Mouse (Mus musculus): ENCODE results near the gene Abhd14a. TPM values are rescaled to one million over a fixed set of nuclear protein-coding genes. Genes with fewer than 3 reads are reported as not detected.

The Abhd14a gene
- polyA plus RNA-seq, 1 experiment from 2014 or later: 40.5 TPM

- Histone ChIP-seq H3K27ac (no peak overlapping the region), H3K27me3 (no peaks in the 10 kb centered on the region; the same call in 1 of the 2 replicates), H3K9me3 (replicated peaks) (no peaks in the 10 kb centered on the region), H3K4me3 (no peak overlapping the region), H3K4me2 (no peak overlapping the region), H3K36me3 (ENCODE audit: poor library complexity, severe bottlenecking) (peaks cover 18% of the 10 kb centered on the region), H3K9ac (no peak overlapping the region), H3K4me1 (peaks cover 28% of the 10 kb centered on the region)
- no peak for ATAC-seq
- 92% methylated on average over 7 of the region's 7 CpGs for whole genome bisulfite sequencing
Measured at GRCm38 (mm10) chr9:106467746-106468145, 20.3 kb upstream of the Abhd14a start.

DNA sequence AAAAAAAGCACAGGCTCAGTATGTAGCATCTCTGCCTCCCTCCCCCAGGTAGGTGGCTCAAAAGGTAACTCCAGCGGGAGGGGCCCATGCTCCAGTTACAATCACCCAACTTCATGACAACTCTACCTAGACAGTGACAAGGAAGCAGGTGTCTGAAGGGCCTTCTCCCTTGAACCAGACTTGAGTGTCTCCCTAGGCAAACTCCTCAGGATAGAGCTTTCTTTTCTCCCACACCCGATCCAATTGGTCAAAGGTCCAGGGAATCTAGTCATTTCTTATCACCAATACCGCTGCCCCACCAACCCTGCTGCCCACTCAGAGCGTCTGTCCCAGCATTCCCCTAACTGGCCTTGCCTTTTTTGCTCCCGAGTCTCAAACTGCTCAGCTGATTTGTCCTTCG, 19.2 kb upstream of the Abhd14a start:
- 88% methylated on average over 6 of the region's 6 CpGs for WGBS
- ATAC-seq: no peak

GRCm38 (mm10) chr9:106465571-106466200, 18.2 kb upstream of the Abhd14a start, which contains the start of gene Gpr62:
Gene Gpr62, minus strand, starts transcription at chr9:106465938.
- Histone ChIP-seq H3K4me2 (peak within 1 kb of the TSS; percentile 95), H3K27ac (peak within 1 kb of the TSS; percentile 70), H3K4me3 (peak within 1 kb of the TSS; percentile 50), H3K9me3 (replicated peaks) (no peaks in the 10 kb centered on the region), H3K4me1 (peaks cover 28% of the 10 kb centered on the region), H3K9ac (peak within 1 kb of the TSS; percentile 79), H3K36me3 (ENCODE audit: poor library complexity, severe bottlenecking) (peaks cover 39% of the 10 kb centered on the region), H3K27me3 (no peaks in the 10 kb centered on the region; the same call in 1 of the 2 replicates)
- 26% methylated on average over 26 of the region's 26 CpGs for WGBS
- ATAC-seq: peak; percentile 64

More for the DNA sequence above, 19.2 kb upstream of the Abhd14a start:
- H3K27me3 ChIP-seq: no peaks in the 10 kb centered on the region; the same call in 1 of the 2 replicates
- H3K4me3 ChIP-seq: no peak overlapping the region
- no peak overlapping the region for H3K9ac ChIP-seq
- H3K9me3 ChIP-seq (replicated peaks): no peaks in the 10 kb centered on the region
- H3K36me3 ChIP-seq (ENCODE audit: poor library complexity, severe bottlenecking): peaks cover 28% of the 10 kb centered on the region
- no peak overlapping the region for H3K4me2 ChIP-seq
- H3K27ac ChIP-seq: no peak overlapping the region
- peaks cover 26% of the 10 kb centered on the region for H3K4me1 ChIP-seq

DNA sequence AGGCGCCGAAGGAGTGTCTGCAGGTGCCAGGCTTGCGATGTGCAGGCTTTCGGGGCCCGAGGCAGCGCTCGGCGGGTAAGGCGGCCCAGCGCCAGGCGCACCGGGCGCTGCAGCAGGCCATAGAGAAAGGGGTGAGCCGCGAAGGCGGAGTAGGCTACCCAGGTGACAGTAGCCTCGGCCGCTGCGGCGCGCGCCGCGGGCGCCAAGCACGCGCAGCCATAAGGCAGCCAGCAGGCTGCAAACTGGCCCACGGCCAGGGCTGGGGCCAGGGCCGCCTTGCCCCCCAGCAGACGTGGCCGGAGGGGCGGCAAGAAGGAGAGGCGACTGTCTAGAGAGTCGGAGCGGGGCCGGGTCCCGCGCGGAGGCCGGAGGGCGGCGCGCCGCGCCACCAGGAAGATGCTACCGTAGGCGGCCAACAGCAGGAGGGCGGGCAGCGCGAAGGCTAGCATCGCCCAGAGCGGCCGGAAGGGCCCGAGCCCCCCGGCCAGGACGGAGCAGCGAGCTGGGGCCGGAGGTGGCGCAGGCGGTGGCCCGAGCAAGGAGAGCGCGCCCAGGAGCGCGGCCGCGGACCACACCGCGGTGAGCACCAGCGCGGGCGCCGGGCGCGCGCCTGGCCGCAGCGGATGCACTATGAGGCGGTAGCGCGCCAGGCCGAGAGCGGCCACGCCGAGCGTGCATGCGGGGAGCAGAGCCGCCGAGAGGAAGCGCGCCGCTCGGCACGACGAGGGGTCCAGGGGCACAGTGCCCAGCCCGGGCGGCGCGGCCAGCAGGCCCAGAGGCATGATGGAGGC, 17.5 kb upstream of the Abhd14a start:
- peaks cover 36% of the 10 kb centered on the region for H3K4me1 ChIP-seq
- peaks cover 46% of the 10 kb centered on the region for H3K36me3 ChIP-seq (ENCODE audit: poor library complexity, severe bottlenecking)
- no peaks in the 10 kb centered on the region for H3K9me3 ChIP-seq (replicated peaks)
- peak overlapping the region; percentile 70 for H3K27ac ChIP-seq
- 2% methylated on average over 99 of the region's 99 CpGs for WGBS
- H3K9ac ChIP-seq: peak overlapping the region; percentile 79
- peak overlapping the region; percentile 95 for H3K4me2 ChIP-seq
- H3K27me3 ChIP-seq: no peaks in the 10 kb centered on the region; the same call in 1 of the 2 replicates
- peak overlapping the region; percentile 50 for H3K4me3 ChIP-seq
- ATAC-seq: peak; percentile 81

DNA sequence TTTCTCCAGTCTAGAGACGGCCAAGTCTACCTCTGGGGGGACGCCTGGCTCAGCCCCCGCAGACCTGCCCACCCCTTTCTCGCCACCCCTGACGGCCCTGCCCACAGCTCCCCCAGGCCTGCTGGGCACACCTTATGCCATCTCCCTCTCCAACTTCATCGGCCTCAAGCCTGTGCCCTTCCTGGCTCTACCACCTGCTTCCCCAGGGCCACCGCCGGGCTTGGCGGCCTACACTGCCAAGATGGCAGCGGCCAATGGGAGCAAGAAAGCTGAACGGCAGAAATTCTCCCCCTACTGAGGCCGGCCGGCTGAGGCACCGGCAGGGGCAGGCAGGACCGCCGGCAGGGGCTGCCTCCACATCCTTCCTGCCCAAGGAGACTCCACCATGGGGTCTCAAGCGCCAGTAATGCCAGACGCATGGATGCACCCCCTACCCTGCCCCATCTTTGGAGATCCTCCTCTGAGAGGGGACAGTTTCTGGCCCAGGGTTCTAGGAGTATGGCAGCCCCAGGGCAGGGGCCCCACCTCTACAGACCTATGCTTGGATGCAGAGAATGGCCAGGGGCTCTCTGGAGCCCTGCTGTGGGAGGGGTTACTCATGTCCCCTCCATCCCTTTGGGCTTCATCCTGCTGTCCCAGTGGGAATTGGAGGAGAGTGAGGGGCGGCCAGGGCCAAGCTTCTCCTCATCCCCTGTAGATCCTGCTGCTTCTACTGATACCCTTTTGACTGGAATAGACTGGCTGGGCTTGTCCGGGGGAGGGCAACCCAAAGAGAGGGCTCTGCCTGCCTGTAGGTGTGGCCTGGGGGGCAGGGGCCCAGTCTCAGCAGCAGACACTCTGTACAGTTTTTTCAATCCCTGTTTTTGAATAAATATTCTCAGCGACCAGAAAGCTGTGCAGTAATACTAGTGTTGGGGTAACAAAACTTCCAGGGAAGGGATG, 15.9 kb upstream of the Abhd14a start:
- Histone ChIP-seq H3K36me3 (ENCODE audit: poor library complexity, severe bottlenecking) (peaks cover 50% of the 10 kb centered on the region), H3K4me1 (peaks cover 51% of the 10 kb centered on the region)
- WGBS: 81% methylated on average over 21 of the region's 21 CpGs

GRCm38 (mm10) chr9:106462430-106462800, 14.9 kb upstream of the Abhd14a start:
- Histone ChIP-seq H3K4me3 (no peak overlapping the region), H3K27me3 (no peaks in the 10 kb centered on the region; the same call in 1 of the 2 replicates), H3K36me3 (ENCODE audit: poor library complexity, severe bottlenecking) (peaks cover 59% of the 10 kb centered on the region), H3K4me2 (no peak overlapping the region), H3K9ac (no peak overlapping the region), H3K9me3 (replicated peaks) (no peaks in the 10 kb centered on the region), H3K27ac (no peak overlapping the region), H3K4me1 (peaks cover 61% of the 10 kb centered on the region)
- WGBS: 89% methylated on average over 12 of the region's 12 CpGs
- ATAC-seq: no peak

More for the DNA sequence above, 15.9 kb upstream of the Abhd14a start:
- no peak overlapping the region for H3K27ac ChIP-seq
- no peak overlapping the region for H3K4me2 ChIP-seq
- no peaks in the 10 kb centered on the region; the same call in 1 of the 2 replicates for H3K27me3 ChIP-seq
- no peak overlapping the region for H3K4me3 ChIP-seq
- no peaks in the 10 kb centered on the region for H3K9me3 ChIP-seq (replicated peaks)
- peak overlapping the region; percentile 35; the same call in 1 of the 2 replicates for H3K9ac ChIP-seq
- no peak for ATAC-seq

GRCm38 (mm10) chr9:106461641-106462429, 14.4 kb upstream of the Abhd14a start:
- H3K9me3 ChIP-seq (replicated peaks): no peaks in the 10 kb centered on the region

DNA sequence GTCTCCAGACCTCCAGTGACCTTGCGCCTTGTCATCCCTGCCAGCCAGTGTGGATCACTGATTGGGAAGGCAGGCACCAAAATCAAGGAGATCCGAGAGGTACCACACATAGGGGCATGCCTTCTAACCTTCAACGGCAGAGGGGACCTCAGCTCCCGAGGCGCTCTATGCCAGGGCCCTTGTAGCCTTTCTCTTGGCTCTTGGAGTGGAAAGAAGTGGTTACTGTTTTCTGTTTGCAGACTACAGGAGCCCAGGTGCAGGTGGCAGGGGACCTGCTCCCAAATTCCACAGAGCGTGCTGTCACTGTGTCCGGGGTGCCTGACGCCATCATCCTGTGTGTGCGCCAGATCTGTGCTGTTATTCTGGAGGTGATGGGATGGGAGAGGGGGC, 13.5 kb upstream of the Abhd14a start:
- no peak overlapping the region for H3K4me2 ChIP-seq
- no peak overlapping the region for H3K9ac ChIP-seq
- peaks cover 71% of the 10 kb centered on the region for H3K36me3 ChIP-seq (ENCODE audit: poor library complexity, severe bottlenecking)
- H3K4me3 ChIP-seq: no peak overlapping the region
- no peak for ATAC-seq
- H3K4me1 ChIP-seq: peaks cover 72% of the 10 kb centered on the region
- no peaks in the 10 kb centered on the region for H3K9me3 ChIP-seq (replicated peaks)
- no peaks in the 10 kb centered on the region; the same call in 1 of the 2 replicates for H3K27me3 ChIP-seq
- WGBS: 96% methylated on average over 9 of the region's 9 CpGs
- H3K27ac ChIP-seq: no peak overlapping the region

More at GRCm38 (mm10) chr9:106461641-106462429, 14.4 kb upstream of the Abhd14a start:
- Histone ChIP-seq H3K27ac (no peak overlapping the region), H3K4me2 (no peak overlapping the region), H3K4me3 (no peak overlapping the region), H3K36me3 (ENCODE audit: poor library complexity, severe bottlenecking) (peaks cover 65% of the 10 kb centered on the region), H3K27me3 (no peaks in the 10 kb centered on the region; the same call in 1 of the 2 replicates), H3K4me1 (peaks cover 67% of the 10 kb centered on the region), H3K9ac (no peak overlapping the region)
- no peak for ATAC-seq
- WGBS: 85% methylated on average over 16 of the region's 16 CpGs

DNA sequence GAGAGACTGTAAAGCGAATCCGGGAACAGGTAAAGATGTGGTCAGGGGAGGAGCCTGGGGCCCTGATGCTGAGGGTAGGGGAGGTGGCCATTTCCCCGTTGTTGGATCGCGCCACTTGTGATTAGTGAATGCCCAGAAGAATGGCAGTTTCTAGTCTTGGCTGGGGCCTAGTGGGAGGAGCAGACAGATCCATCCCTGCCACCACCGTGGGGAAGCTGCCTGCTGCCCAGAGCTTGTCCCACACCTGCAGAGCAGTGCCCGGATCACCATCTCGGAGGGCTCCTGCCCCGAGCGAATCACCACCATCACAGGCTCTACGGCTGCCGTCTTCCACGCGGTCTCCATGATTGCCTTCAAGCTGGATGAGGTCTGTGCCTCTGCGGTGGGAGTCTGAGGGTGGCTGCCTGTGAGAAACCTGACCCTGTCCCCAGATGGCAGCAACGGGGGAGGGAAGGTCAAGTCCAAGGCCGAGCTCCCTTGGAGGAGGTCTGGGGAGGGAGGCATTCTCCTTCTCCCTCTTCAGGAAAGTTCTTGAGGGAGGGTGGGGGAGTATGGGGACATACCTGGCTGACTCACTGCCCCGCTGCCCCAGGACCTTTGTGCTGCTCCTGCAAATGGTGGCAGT, 13.0 kb upstream of the Abhd14a start:
- WGBS: 81% methylated on average over 18 of the region's 18 CpGs
- no peak overlapping the region for H3K4me3 ChIP-seq
- no peak overlapping the region for H3K4me2 ChIP-seq
- H3K27ac ChIP-seq: no peak overlapping the region
- no peak for ATAC-seq
- H3K9me3 ChIP-seq (replicated peaks): no peaks in the 10 kb centered on the region
- H3K27me3 ChIP-seq: no peaks in the 10 kb centered on the region; the same call in 1 of the 2 replicates
- peaks cover 72% of the 10 kb centered on the region for H3K4me1 ChIP-seq
- H3K9ac ChIP-seq: no peak overlapping the region; the same call in 1 of the 2 replicates
- peaks cover 71% of the 10 kb centered on the region for H3K36me3 ChIP-seq (ENCODE audit: poor library complexity, severe bottlenecking)

GRCm38 (mm10) chr9:106459946-106460345, 12.5 kb upstream of the Abhd14a start:
- no peak overlapping the region for H3K4me2 ChIP-seq
- no peak for ATAC-seq
- no peaks in the 10 kb centered on the region for H3K9me3 ChIP-seq (replicated peaks)
- H3K36me3 ChIP-seq (ENCODE audit: poor library complexity, severe bottlenecking): peaks cover 71% of the 10 kb centered on the region
- H3K4me3 ChIP-seq: no peak overlapping the region
- H3K4me1 ChIP-seq: peaks cover 72% of the 10 kb centered on the region
- H3K27me3 ChIP-seq: no peaks in the 10 kb centered on the region; the same call in 1 of the 2 replicates
- H3K9ac ChIP-seq: peak overlapping the region; percentile 21; the same call in 1 of the 2 replicates
- peak overlapping the region; percentile 51 for H3K27ac ChIP-seq
- WGBS: 83% methylated on average over 15 of the region's 15 CpGs
